Mouse (Mus musculus) heart, embryonic 16.5 days (tissue): ENCODE measurements at regions not wholly inside any gene's neighbourhood (a gene's known extent, or its start where the extent isn't known, plus 50 kb on each side); places are given as distances from the start of the nearest gene placed in this dataset.

ENCODE experiments used
- ATAC-seq: fragments of 200-750 bp; cut with Nextera tagmentation; replicated peaks from 2 replicates; pipeline ENCODE4 v1.8.0; 2017; ENCODE audit warnings: moderate number of reproducible peaks; ENCODE audit not compliant: insufficient read depth, low FRiP score; ENCODE audit errors: extremely low read depth
- H3K27ac ChIP-seq: fragments of 300-500 bp; sonication (generic); 2 replicates; pipeline ENCODE4 v1.5.1; 2014; ENCODE audit warnings: mild to moderate bottlenecking, low read length, control low read depth, moderate library complexity
- H3K27me3 ChIP-seq: fragments of 300-500 bp; sonication (generic); 2 replicates; pipeline ENCODE4 v1.6.1; 2014; ENCODE audit warnings: low read length, mixed read lengths; ENCODE audit not compliant: control insufficient read depth, insufficient read depth
- H3K36me3 ChIP-seq: fragments of 300-500 bp; sonication (generic); 2 replicates; pipeline ENCODE4 v1.6.1; 2014; ENCODE audit not compliant: control insufficient read depth, insufficient read depth
- H3K4me1 ChIP-seq: fragments of 300-500 bp; sonication (generic); 2 replicates; pipeline ENCODE4 v1.6.1; 2014; ENCODE audit warnings: low read length, mixed read lengths; ENCODE audit not compliant: control insufficient read depth, insufficient read depth
- H3K4me2 ChIP-seq: fragments of 300-500 bp; sonication (generic); 2 replicates; pipeline ENCODE4 v1.6.1; 2014; ENCODE audit warnings: low read depth, mild to moderate bottlenecking, control low read depth, low read length
- H3K4me3 ChIP-seq: fragments of 300-500 bp; sonication (generic); 2 replicates; pipeline ENCODE4 v1.5.1; 2014; ENCODE audit warnings: mild to moderate bottlenecking, control low read depth, low read length
- H3K9ac ChIP-seq: fragments of 300-500 bp; sonication (generic); 2 replicates; pipeline ENCODE4 v1.6.1; 2014; ENCODE audit warnings: low read length, control low read depth
- H3K9me3 ChIP-seq: fragments of 300-500 bp; sonication (generic); replicated peaks from 2 replicates; pipeline ENCODE4 v1.6.1; 2016; ENCODE audit warnings: low read length; ENCODE audit not compliant: control insufficient read depth
- WGBS: fragments of 180-500 bp; shearing (Covaris S2); extraction: QIAGEN DNeasy Blood & Tissue Kit; methylation state at CpG from one replicate; pipeline ENCODE4 v1.1.7; 2014; 5-methylcytosine and 5-hydroxymethylcytosine counted together

DNA sequence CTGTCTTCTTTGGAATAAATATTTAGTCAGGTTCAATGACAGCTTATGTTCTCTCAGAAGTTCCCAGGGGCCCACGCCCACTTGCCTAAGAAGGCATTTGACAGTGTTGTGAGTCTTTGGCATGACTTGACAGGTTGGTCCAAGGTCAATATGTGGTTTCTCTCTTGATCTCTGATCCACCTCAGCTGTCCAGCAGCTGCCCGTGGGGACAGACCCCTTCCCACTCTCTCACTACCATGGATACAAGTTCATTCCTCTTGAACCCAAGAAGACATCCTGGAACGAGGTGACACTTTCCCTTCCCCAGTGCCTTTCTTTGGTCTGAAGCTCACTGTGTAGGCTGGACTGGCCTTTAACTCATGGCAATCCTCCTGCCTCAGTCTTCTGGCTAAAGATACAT lies 145.0 kb upstream of the Lef1 start:
- Histone ChIP-seq H3K9ac (no peak overlapping the region), H3K27ac (no peak overlapping the region), H3K9me3 (no peaks in the 10 kb centered on the region), H3K4me1 (no peaks in the 10 kb centered on the region), H3K27me3 (no peaks in the 10 kb centered on the region), H3K4me3 (no peak overlapping the region), H3K36me3 (no peaks in the 10 kb centered on the region), H3K4me2 (no peak overlapping the region)
- no peak for ATAC-seq
- WGBS: 86% methylated on average over 3 of the region's 3 CpGs

DNA sequence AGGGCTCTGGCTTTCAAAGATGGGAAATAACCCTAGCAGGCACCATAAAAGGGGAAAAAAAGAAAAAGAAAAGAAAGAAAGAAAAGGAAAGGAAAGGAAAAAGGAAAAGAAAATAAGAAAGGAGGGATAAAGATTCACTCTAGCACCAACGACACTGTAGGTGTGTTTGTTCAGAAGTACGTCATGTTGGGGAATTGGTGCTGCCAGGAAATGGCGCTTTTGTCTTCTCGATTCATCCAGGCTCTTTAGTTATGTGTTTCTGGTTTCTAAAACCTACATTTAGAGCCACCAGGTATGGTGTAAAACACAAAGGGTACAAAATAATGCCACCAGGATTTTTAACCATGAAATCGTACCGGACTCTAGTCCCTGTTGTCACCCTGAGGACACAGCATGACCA lies 146.2 kb upstream of the Lef1 start:
- no peak overlapping the region for H3K4me2 ChIP-seq
- no peak for ATAC-seq

DNA sequence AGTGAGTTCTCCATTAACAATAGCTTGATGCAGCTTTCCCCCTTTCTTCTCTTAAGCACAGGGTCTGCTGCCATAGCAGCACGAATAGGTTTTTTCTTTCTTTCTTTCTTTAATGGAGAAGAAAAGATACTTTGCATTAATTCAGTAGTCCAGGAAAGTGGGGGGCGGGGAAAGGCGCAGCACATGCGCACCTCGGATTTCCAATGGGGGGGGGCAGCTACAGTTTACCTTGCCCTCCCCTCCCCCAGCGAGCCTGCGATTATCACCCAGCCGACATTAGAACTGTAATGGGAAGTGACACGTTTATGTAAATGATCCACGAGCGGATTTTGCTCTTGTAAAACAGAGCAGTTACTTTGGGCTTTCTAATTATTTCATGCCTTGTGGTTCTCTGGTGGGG lies 146.6 kb upstream of the Lef1 start:
- Histone ChIP-seq H3K4me3 (no peak overlapping the region), H3K9ac (no peak overlapping the region), H3K4me1 (no peaks in the 10 kb centered on the region), H3K9me3 (no peaks in the 10 kb centered on the region), H3K4me2 (no peak overlapping the region), H3K36me3 (no peaks in the 10 kb centered on the region), H3K27me3 (no peaks in the 10 kb centered on the region), H3K27ac (no peak overlapping the region)
- 48% methylated on average over 11 of the region's 11 CpGs for WGBS
- no peak for ATAC-seq

More for the DNA sequence above, 146.2 kb upstream of the Lef1 start:
- Histone ChIP-seq H3K4me3 (no peak overlapping the region), H3K27me3 (no peaks in the 10 kb centered on the region), H3K36me3 (no peaks in the 10 kb centered on the region), H3K9me3 (no peaks in the 10 kb centered on the region), H3K27ac (no peak overlapping the region), H3K9ac (no peak overlapping the region), H3K4me1 (no peaks in the 10 kb centered on the region)
- WGBS: 88% methylated on average over 6 of the region's 6 CpGs

GRCm38 (mm10) chr3:130962701-130963472 lies 147.4 kb upstream of the Lef1 start:
- Histone ChIP-seq H3K27me3 (no peaks in the 10 kb centered on the region), H3K27ac (no peak overlapping the region), H3K4me3 (no peak overlapping the region), H3K4me2 (no peak overlapping the region), H3K9ac (no peak overlapping the region), H3K36me3 (no peaks in the 10 kb centered on the region), H3K4me1 (no peaks in the 10 kb centered on the region), H3K9me3 (no peaks in the 10 kb centered on the region)
- no peak for ATAC-seq
- 73% methylated on average over 12 of the region's 12 CpGs for WGBS

- Histone ChIP-seq H3K27ac (no peak overlapping the region), H3K4me3 (no peak overlapping the region), H3K4me2 (no peak overlapping the region), H3K27me3 (no peaks in the 10 kb centered on the region), H3K36me3 (no peaks in the 10 kb centered on the region), H3K9ac (no peak overlapping the region), H3K4me1 (no peaks in the 10 kb centered on the region), H3K9me3 (no peaks in the 10 kb centered on the region)
- WGBS: 35% methylated on average over 14 of the region's 14 CpGs
- no peak for ATAC-seq
Observed at GRCm38 (mm10) chr3:130962151-130962633, 148.1 kb upstream of the Lef1 start.

- Histone ChIP-seq H3K4me3 (no peak overlapping the region), H3K4me1 (no peaks in the 10 kb centered on the region), H3K27ac (no peak overlapping the region), H3K9me3 (no peaks in the 10 kb centered on the region), H3K9ac (no peak overlapping the region), H3K36me3 (no peaks in the 10 kb centered on the region), H3K4me2 (no peak overlapping the region), H3K27me3 (no peaks in the 10 kb centered on the region)
- 55% methylated on average over 6 of the region's 6 CpGs for WGBS
- ATAC-seq: no peak
Observed at GRCm38 (mm10) chr3:130961704-130962103, 148.6 kb upstream of the Lef1 start.

GRCm38 (mm10) chr3:130955958-130956357 lies 154.3 kb upstream of the Lef1 start:
- WGBS: 65% methylated on average over 4 of the region's 4 CpGs
- H3K9ac ChIP-seq: no peak overlapping the region
- H3K27me3 ChIP-seq: no peaks in the 10 kb centered on the region
- H3K9me3 ChIP-seq: peaks cover 6% of the 10 kb centered on the region; the same call in 1 of the 2 replicates
- H3K36me3 ChIP-seq: no peaks in the 10 kb centered on the region
- no peak overlapping the region for H3K27ac ChIP-seq
- 0 out of 2 replicates have a peak, but pooled peaks have one; percentile 18 for ATAC-seq
- H3K4me3 ChIP-seq: no peak overlapping the region
- H3K4me1 ChIP-seq: no peaks in the 10 kb centered on the region
- no peak overlapping the region for H3K4me2 ChIP-seq

DNA sequence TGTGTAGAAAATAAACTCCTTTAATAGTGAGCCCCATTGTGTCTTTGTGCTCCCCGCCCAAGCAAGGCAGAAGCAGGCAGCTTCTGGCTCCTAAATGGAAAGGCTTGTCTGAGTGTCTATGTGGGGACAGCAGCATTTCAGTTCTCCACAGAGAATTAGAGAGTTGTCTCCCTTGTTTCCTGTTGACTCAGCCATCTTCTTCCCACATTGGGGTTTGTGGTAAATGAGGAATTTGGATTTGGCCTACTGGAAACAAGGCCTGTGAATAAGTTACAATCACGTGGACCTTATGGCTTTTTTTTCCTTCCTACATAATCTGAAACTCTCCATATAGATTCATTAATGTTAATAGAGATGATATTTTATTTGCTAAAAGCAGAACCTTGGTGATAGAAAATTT lies 158.9 kb upstream of the Lef1 start:
- Histone ChIP-seq H3K4me1 (no peaks in the 10 kb centered on the region), H3K36me3 (no peaks in the 10 kb centered on the region), H3K27me3 (no peaks in the 10 kb centered on the region), H3K4me3 (no peak overlapping the region), H3K9ac (no peak overlapping the region), H3K4me2 (no peak overlapping the region), H3K9me3 (peaks cover 6% of the 10 kb centered on the region; the same call in 1 of the 2 replicates), H3K27ac (no peak overlapping the region)
- 61% methylated on average over 2 of the region's 2 CpGs for WGBS
- no peak for ATAC-seq

DNA sequence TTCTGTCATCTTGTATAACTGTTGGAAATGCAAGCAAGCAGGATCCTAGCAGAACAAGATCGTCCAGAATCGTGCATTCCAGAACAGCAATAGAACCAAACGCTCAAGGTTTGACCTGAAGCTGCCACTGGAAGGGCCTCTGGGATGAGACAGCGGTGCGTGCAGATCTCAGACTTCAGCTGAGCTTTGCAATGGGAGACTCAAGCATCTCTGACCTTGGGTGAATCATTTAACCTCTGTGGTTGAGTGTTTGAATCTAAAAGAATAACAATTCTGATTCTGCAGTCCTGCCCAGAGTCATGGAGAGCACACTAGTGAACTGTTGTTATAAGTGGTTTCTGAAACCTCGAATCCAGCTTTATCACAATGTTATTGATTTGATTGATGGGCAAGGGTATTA lies 159.4 kb upstream of the Lef1 start:
- H3K4me2 ChIP-seq: no peak overlapping the region
- no peak for ATAC-seq
- no peaks in the 10 kb centered on the region; the same call in 1 of the 2 replicates for H3K4me1 ChIP-seq
- WGBS: 65% methylated on average over 6 of the region's 6 CpGs
- no peak overlapping the region for H3K4me3 ChIP-seq
- H3K27ac ChIP-seq: no peak overlapping the region
- no peaks in the 10 kb centered on the region for H3K27me3 ChIP-seq
- no peak overlapping the region for H3K9ac ChIP-seq
- H3K36me3 ChIP-seq: no peaks in the 10 kb centered on the region
- peaks cover 6% of the 10 kb centered on the region; the same call in 1 of the 2 replicates for H3K9me3 ChIP-seq
